Mouse (Mus musculus) stomach, embryonic 16.5 days (tissue): ENCODE results near the gene Nup50. TPM values are rescaled to one million over a fixed set of nuclear protein-coding genes. Genes with fewer than 3 reads are reported as not detected.

Experiments
- ATAC-seq: fragments of 200-750 bp; cut with Nextera tagmentation; 2 replicates; pipeline ENCODE4 v1.8.0; 2017; ENCODE audit warnings: moderate number of reproducible peaks, moderate TSS enrichment; ENCODE audit not compliant: insufficient read depth, low FRiP score
- H3K27ac ChIP-seq: fragments of 300-500 bp; sonication (generic); 2 replicates; pipeline ENCODE4 v1.5.1; 2014; ENCODE audit warnings: low read length
- H3K27me3 ChIP-seq: fragments of 300-500 bp; sonication (generic); 2 replicates; pipeline ENCODE4 v1.6.1; 2014; ENCODE audit warnings: low read length, control low read depth, mixed read lengths; ENCODE audit not compliant: control insufficient read depth, insufficient read depth
- H3K36me3 ChIP-seq: fragments of 300-500 bp; sonication (generic); 2 replicates; pipeline ENCODE4 v1.6.1; 2014; ENCODE audit warnings: low read length; ENCODE audit not compliant: control insufficient read depth, insufficient read depth
- H3K4me1 ChIP-seq: fragments of 300-500 bp; sonication (generic); 2 replicates; pipeline ENCODE4 v1.6.1; 2014; ENCODE audit warnings: low read length, control low read depth, mixed read lengths; ENCODE audit not compliant: control insufficient read depth, insufficient read depth
- H3K4me2 ChIP-seq: fragments of 300-500 bp; sonication (generic); 2 replicates; pipeline ENCODE4 v1.6.1; 2014; ENCODE audit warnings: low read depth, low read length, mixed read lengths
- H3K4me3 ChIP-seq: fragments of 300-500 bp; sonication (generic); replicated peaks from 2 replicates; pipeline ENCODE4 v1.5.1; 2014; ENCODE audit warnings: mild to moderate bottlenecking, low read length
- H3K9ac ChIP-seq: fragments of 300-500 bp; sonication (generic); 2 replicates; pipeline ENCODE4 v1.6.1; 2014; ENCODE audit warnings: low read length
- H3K9me3 ChIP-seq: fragments of 300-500 bp; sonication (generic); replicated peaks from 2 replicates; pipeline ENCODE4 v1.6.1; 2016; ENCODE audit warnings: low read length, control low read depth; ENCODE audit not compliant: control insufficient read depth
- WGBS: fragments of 180-500 bp; shearing (Covaris S2); extraction: QIAGEN DNeasy Blood & Tissue Kit; methylation state at CpG from one replicate; pipeline ENCODE4 v1.1.7; 2014; 5-methylcytosine and 5-hydroxymethylcytosine counted together
- polyA plus RNA-seq: library from polyadenylated mRNA; unstranded; fragments of >200 nt; fragmentation: Nextera tagmentation; extraction: Ambion mirVana; gene quantifications from 2 replicates; pipeline ENCODE4 v1.2.1, GENCODE M21; 2015

Gene Nup50
- polyA plus RNA-seq, 1 experiment from 2014 or later, result 31.8 TPM

- no peaks in the 10 kb centered on the region for H3K4me1 ChIP-seq
- no peaks in the 10 kb centered on the region for H3K9me3 ChIP-seq
- no peak overlapping the region for H3K27ac ChIP-seq
- H3K9ac ChIP-seq, result no peak overlapping the region
- no peaks in the 10 kb centered on the region for H3K27me3 ChIP-seq
- no peak overlapping the region for H3K4me2 ChIP-seq
- H3K4me3 ChIP-seq, result no peak overlapping the region
- 73% methylated on average over 7 of the region's 7 CpGs for WGBS
- no peak for ATAC-seq
- H3K36me3 ChIP-seq, result no peaks in the 10 kb centered on the region
These were observed 19.3 kb upstream of the Nup50 start for GRCm38 (mm10) chr15:84903843-84904385.

- no peak for ATAC-seq
- Histone ChIP-seq H3K4me3 (no peak overlapping the region), H3K4me2 (no peak overlapping the region), H3K27me3 (no peaks in the 10 kb centered on the region), H3K4me1 (no peaks in the 10 kb centered on the region), H3K27ac (no peak overlapping the region), H3K36me3 (no peaks in the 10 kb centered on the region), H3K9me3 (peaks cover 10% of the 10 kb centered on the region; the same call in 1 of the 2 replicates), H3K9ac (no peak overlapping the region)
- 89% methylated on average over 3 of the region's 3 CpGs for WGBS
These were observed 10.0 kb upstream of the Nup50 start for GRCm38 (mm10) chr15:84913201-84913600.

GRCm38 (mm10) chr15:84919938-84920337, 3.3 kb upstream of the Nup50 start, which contains the start of gene Gm29666:
TSS of gene Gm29666 (minus strand) at chr15:84920038.
- no peak within 1 kb of the TSS for H3K9ac ChIP-seq
- 91% methylated on average over 3 of the region's 3 CpGs for WGBS
- peaks cover 13% of the 10 kb centered on the region for H3K4me1 ChIP-seq
- H3K9me3 ChIP-seq, result no peaks in the 10 kb centered on the region
- H3K36me3 ChIP-seq, result no peaks in the 10 kb centered on the region
- ATAC-seq, result no peak
- no peak within 1 kb of the TSS for H3K27ac ChIP-seq
- H3K27me3 ChIP-seq, result no peaks in the 10 kb centered on the region
- no peak within 1 kb of the TSS for H3K4me2 ChIP-seq
- no peak within 1 kb of the TSS for H3K4me3 ChIP-seq

- peak overlapping the region; percentile 98 for H3K27ac ChIP-seq
- peak; percentile 83 for ATAC-seq
- H3K27me3 ChIP-seq, result no peaks in the 10 kb centered on the region
- WGBS, result under 1% methylated on average over 68 of the region's 68 CpGs
- peak overlapping the region; percentile 98 for H3K4me3 ChIP-seq
- H3K4me1 ChIP-seq, result peaks cover 13% of the 10 kb centered on the region
- peak overlapping the region; percentile 99 for H3K9ac ChIP-seq
- H3K9me3 ChIP-seq, result no peaks in the 10 kb centered on the region
- H3K36me3 ChIP-seq, result no peaks in the 10 kb centered on the region; the same call in none of the 2 replicates
- H3K4me2 ChIP-seq, result peak overlapping the region; percentile 79
These were observed 434 bp downstream of the Nup50 start for GRCm38 (mm10) chr15:84923508-84924181.

DNA sequence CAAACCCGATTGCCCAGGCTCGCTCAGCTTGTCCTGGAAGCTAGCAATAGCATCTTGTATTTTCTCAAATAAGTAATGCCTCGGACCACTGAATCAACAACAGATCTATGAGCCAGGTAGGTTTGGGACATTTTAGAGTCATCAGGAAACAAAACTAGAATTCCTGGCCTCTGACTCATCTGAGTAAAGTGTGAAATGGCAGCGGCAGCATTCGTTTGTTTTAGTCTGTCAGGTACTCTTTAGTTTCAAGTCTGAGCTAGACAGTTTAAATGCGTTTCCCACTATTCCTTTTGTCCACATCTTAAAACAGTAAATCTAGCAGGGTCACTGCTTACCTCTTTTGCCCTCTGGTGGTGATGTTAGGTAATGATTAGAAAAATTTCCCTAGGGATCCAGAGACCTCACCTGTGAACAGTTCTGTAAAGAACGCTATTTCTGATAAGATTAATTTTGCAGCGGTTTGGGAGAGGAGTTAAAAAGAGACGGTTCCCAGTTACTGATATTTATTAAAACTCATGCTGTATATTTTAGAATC, 1.6 kb downstream of the Nup50 start:
- ATAC-seq, result no peak
- Histone ChIP-seq H3K9ac (peak overlapping the region; percentile 99), H3K4me3 (peak overlapping the region; percentile 98), H3K27me3 (no peaks in the 10 kb centered on the region), H3K36me3 (peaks cover 12% of the 10 kb centered on the region), H3K4me2 (peak overlapping the region; percentile 79), H3K4me1 (peaks cover 13% of the 10 kb centered on the region), H3K27ac (peak overlapping the region; percentile 34; the same call in 1 of the 2 replicates), H3K9me3 (no peaks in the 10 kb centered on the region)
- 9% methylated on average over 9 of the region's 9 CpGs for WGBS

- Histone ChIP-seq H3K4me3 (peak overlapping the region; percentile 98; the same call in 1 of the 2 replicates), H3K36me3 (peaks cover 14% of the 10 kb centered on the region), H3K4me1 (peaks cover 13% of the 10 kb centered on the region), H3K4me2 (peak overlapping the region; percentile 79), H3K27ac (no peak overlapping the region), H3K9me3 (no peaks in the 10 kb centered on the region), H3K27me3 (no peaks in the 10 kb centered on the region), H3K9ac (0 out of 2 replicates have a peak overlapping the region, but pooled peaks have one; percentile 54)
- 69% methylated on average over 1 of the region's 1 CpGs for WGBS
- no peak for ATAC-seq
These were observed 2.3 kb downstream of the Nup50 start for GRCm38 (mm10) chr15:84925495-84926018.

- Histone ChIP-seq H3K9me3 (no peaks in the 10 kb centered on the region), H3K9ac (no peak overlapping the region), H3K36me3 (peaks cover 36% of the 10 kb centered on the region), H3K27ac (no peak overlapping the region), H3K27me3 (no peaks in the 10 kb centered on the region), H3K4me3 (no peak overlapping the region), H3K4me1 (no peaks in the 10 kb centered on the region), H3K4me2 (no peak overlapping the region)
- ATAC-seq, result no peak
- 48% methylated on average over 5 of the region's 5 CpGs for WGBS
These were observed 9.1 kb downstream of the Nup50 start for GRCm38 (mm10) chr15:84932351-84932750.

- H3K4me2 ChIP-seq, result no peak overlapping the region
- no peak overlapping the region for H3K27ac ChIP-seq
- no peak for ATAC-seq
- H3K36me3 ChIP-seq, result peaks cover 40% of the 10 kb centered on the region
- 85% methylated on average over 16 of the region's 16 CpGs for WGBS
- H3K27me3 ChIP-seq, result no peaks in the 10 kb centered on the region
- H3K4me3 ChIP-seq, result no peak overlapping the region
- H3K4me1 ChIP-seq, result no peaks in the 10 kb centered on the region
- no peaks in the 10 kb centered on the region for H3K9me3 ChIP-seq
- no peak overlapping the region for H3K9ac ChIP-seq
These were observed 11.7 kb downstream of the Nup50 start for GRCm38 (mm10) chr15:84934901-84935300.

GRCm38 (mm10) chr15:84940102-84940501, 16.9 kb downstream of the Nup50 start:
- H3K36me3 ChIP-seq, result peaks cover 34% of the 10 kb centered on the region
- H3K9me3 ChIP-seq, result no peaks in the 10 kb centered on the region
- 76% methylated on average over 12 of the region's 12 CpGs for WGBS
- H3K27me3 ChIP-seq, result no peaks in the 10 kb centered on the region
- H3K27ac ChIP-seq, result no peak overlapping the region
- no peak overlapping the region for H3K9ac ChIP-seq
- H3K4me3 ChIP-seq, result no peak overlapping the region
- ATAC-seq, result no peak
- H3K4me1 ChIP-seq, result no peaks in the 10 kb centered on the region
- H3K4me2 ChIP-seq, result no peak overlapping the region
